Mouse (Mus musculus): ENCODE data around the gene Hist2h2bb.
"Not testable (repeated sequence)": the region's sequence is repeated elsewhere in the genome, so short reads cannot be mapped to it uniquely, and the experiment has no call there.

GRCm38 (mm10) chr3:96268776-96269378 lies 675 bp upstream of the Hist2h2bb start:
- TF ChIP-seq CTCF (IDR thresholded peaks at IDR 0.05; ENCODE audit: control insufficient read depth, insufficient read depth, insufficient replicate concordance, low read depth, low read length); POLR2A (IDR thresholded peaks at IDR 0.05; ENCODE audit: control insufficient read depth, low read depth, low read length): not testable (repeated sequence)

Measured in testis, adult 2 months (tissue).